20 mouse cellular contexts compared by ENCODE assay signal in the genomic region with DNA sequence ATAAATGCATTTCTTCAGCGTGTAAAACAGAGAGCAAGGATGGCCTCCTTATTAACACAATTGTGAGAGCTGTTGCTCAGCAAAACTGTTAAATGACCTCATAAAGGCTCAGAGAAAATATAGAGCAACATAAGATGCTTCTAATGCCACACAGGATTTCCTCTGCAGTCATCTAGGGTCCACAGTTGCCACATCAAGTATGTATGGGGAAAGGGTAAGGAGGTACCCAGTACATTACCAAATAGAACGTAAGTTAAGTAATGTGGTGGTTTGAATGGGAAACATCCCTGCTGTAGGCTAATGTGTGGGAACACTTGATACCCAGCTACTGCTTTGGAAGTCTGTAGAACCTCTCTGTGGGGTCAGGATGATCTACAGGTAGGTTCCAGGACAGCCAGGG.
DNase-seq lines count a peak whose midpoint lies in the region; ATAC-seq lines count a peak whose summit lies in the region.
"Had no signal": no experiment of that assay in that cellular context is flagged by ENCODE, and none has a peak within 500 bp of the region (broad histone marks: within the 10 kb centered on the region; RNA-seq: fewer than 3 reads in every experiment).

No protein-coding gene starts in this region.

- peak; percentile 90 for ATAC-seq in granulocyte monocyte progenitor cell, adult 5-6 weeks (replicated peaks; ENCODE audit: poor library complexity, severe bottlenecking)
- ATAC-seq in megakaryocyte progenitor cell, adult 5-6 weeks (replicated peaks; ENCODE audit: poor library complexity), result peak; percentile 92
- ATAC-seq: activated CD4-positive, CD25-positive, alpha-beta regulatory T cell, adult 4 months; CD4-positive, CD25-positive, alpha-beta regulatory T cell, adult 4 months; forebrain, embryonic 13.5 days; forebrain, embryonic 15.5 days; forebrain, postnatal 0 days; Patski had no signal

- peak; percentile 17 for DNase-seq in 416B (ENCODE audit: low read depth)
- no peak for DNase-seq in urinary bladder, adult 2 months (ENCODE audit: low spot score)
- DNase-seq in right cerebral cortex, postnatal 14 days, result no peak
- DNase-seq: adrenal gland, adult 8-10 months; adrenal gland, postnatal 14 days; adrenal gland, postnatal 36 days; B cell, adult 2 months; cerebellum, adult 11-12 months; cerebellum, adult 2 months; cerebellum, adult 9-10 months; cerebellum, postnatal 10 days; cerebellum, postnatal 25 days; forebrain, postnatal 0 days had no signal
